Mouse (Mus musculus) gastrocnemius, postnatal 36 days (tissue): Measurements from ENCODE around the gene Pkd1l3. TPM values are rescaled to one million over a fixed set of nuclear protein-coding genes. Genes with fewer than 3 reads are reported as not detected.

Experiments used
- DNase-seq, 2 experiments: peaks; one replicate each; pipeline ENCODE4 v3.0.0; 2022
- intact Hi-C: fragments of 180-260 bp; cut with DNase I; formaldehyde crosslinking; loops from one replicate; pipeline ENCODE4 v1.15.1; 2025
- long read RNA-seq, 2 experiments: library from polyadenylated mRNA; stranded (forward); transcript quantifications; one replicate each; pipeline ENCODE4 v2.0.0; 2021
- total RNA-seq, 2 experiments: library from RNA; stranded (reverse); gene quantifications; 2 replicates each; pipeline ENCODE4 v1.2.3; 2021

Gene Pkd1l3
- under 1 TPM in 1 of 2 experiments, not detected in 1; 0.05 TPM for total RNA-seq
- long read RNA-seq, experiment 1 = 0 reads
- long read RNA-seq, experiment 2 = 0 reads

- no peak for DNase-seq
- intact Hi-C loops = no loop called here
Observed at GRCm38 (mm10) chr8:109614243-109615210, at the start of gene Pkd1l3. TSS of gene Pkd1l3 (plus strand) at chr8:109614517.

- intact Hi-C loops = loop anchor here (5.0 kb wide), 1 partner anchor 1972 kb away; no protein-coding TSS in a partner anchor
- no peak for DNase-seq
Observed at GRCm38 (mm10) chr8:109564766-109565165, 49.6 kb upstream of the Pkd1l3 start.

GRCm38 (mm10) chr8:109565498-109566333 lies 48.6 kb upstream of the Pkd1l3 start, which contains the start of the genes Dhx38 and Txnl4b:
TSS of gene Dhx38 (minus strand) at chr8:109565861.
TSS of gene Txnl4b (plus strand) at chr8:109565892.
- intact Hi-C loops = loop anchor here (2.0 kb wide), 1 partner anchor 41 kb away; no protein-coding TSS in a partner anchor
- DNase-seq = peak; percentile 96 to 98

- intact Hi-C loops = no loop called here
Observed at GRCm38 (mm10) chr8:109571139-109571538, 43.2 kb upstream of the Pkd1l3 start.

GRCm38 (mm10) chr8:109576311-109576710 lies 38.0 kb upstream of the Pkd1l3 start:
- DNase-seq = no peak

More at GRCm38 (mm10) chr8:109571139-109571538, 43.2 kb upstream of the Pkd1l3 start:
- no peak for DNase-seq

GRCm38 (mm10) chr8:109578900-109579301 lies 35.4 kb upstream of the Pkd1l3 start, which contains the start of gene Hp:
TSS of gene Hp (minus strand) at chr8:109579172.
- intact Hi-C loops = no loop called here
- no peak for DNase-seq

More at GRCm38 (mm10) chr8:109576311-109576710, 38.0 kb upstream of the Pkd1l3 start:
- intact Hi-C loops = no loop called here

GRCm38 (mm10) chr8:109584293-109584692 lies 30.0 kb upstream of the Pkd1l3 start:
- intact Hi-C loops = no loop called here
- no peak for DNase-seq

- no peak for DNase-seq
- intact Hi-C loops = no loop called here
Observed at GRCm38 (mm10) chr8:109584830-109585229, 29.5 kb upstream of the Pkd1l3 start.

GRCm38 (mm10) chr8:109585652-109586051 lies 28.7 kb upstream of the Pkd1l3 start:
- intact Hi-C loops = no loop called here
- DNase-seq = no peak

GRCm38 (mm10) chr8:109586972-109587504 lies 27.3 kb upstream of the Pkd1l3 start:
- no peak for DNase-seq
- intact Hi-C loops = no loop called here

- no peak for DNase-seq
- intact Hi-C loops = no loop called here
Observed at GRCm38 (mm10) chr8:109590901-109591300, 23.4 kb upstream of the Pkd1l3 start.

GRCm38 (mm10) chr8:109591367-109591766 lies 22.9 kb upstream of the Pkd1l3 start:
- intact Hi-C loops = no loop called here

GRCm38 (mm10) chr8:109592164-109592563 lies 22.2 kb upstream of the Pkd1l3 start:
- intact Hi-C loops = no loop called here
- DNase-seq = no peak

More at GRCm38 (mm10) chr8:109591367-109591766, 22.9 kb upstream of the Pkd1l3 start:
- DNase-seq = no peak

GRCm38 (mm10) chr8:109593117-109593788 lies 21.1 kb upstream of the Pkd1l3 start:
- no peak for DNase-seq
- intact Hi-C loops = no loop called here

GRCm38 (mm10) chr8:109595854-109596253 lies 18.5 kb upstream of the Pkd1l3 start:
- DNase-seq = peak in 1 of 2 experiments; percentile 33
- intact Hi-C loops = no loop called here

- intact Hi-C loops = loop anchor here (2.0 kb wide), 1 partner anchor 40 kb away; no protein-coding TSS in a partner anchor
- no peak for DNase-seq
Observed at GRCm38 (mm10) chr8:109606725-109607124, 7.6 kb upstream of the Pkd1l3 start.

- intact Hi-C loops = loop anchor here (2.0 kb wide), 1 partner anchor 41 kb away; no protein-coding TSS in a partner anchor
- DNase-seq = no peak
Observed at GRCm38 (mm10) chr8:109607650-109608049, 6.7 kb upstream of the Pkd1l3 start.

GRCm38 (mm10) chr8:109608271-109609152 lies 5.8 kb upstream of the Pkd1l3 start, which contains the start of gene Dhodh:
TSS of gene Dhodh (minus strand) at chr8:109608673.
- DNase-seq = peak; percentile 94 to 95

More at GRCm38 (mm10) chr8:109608271-109609152, 5.8 kb upstream of the Pkd1l3 start, which contains the start of gene Dhodh:
- intact Hi-C loops = no loop called here
